Mouse (Mus musculus) granulocyte monocyte progenitor cell, adult 5-6 weeks (primary cell): ENCODE measurements around the gene Fcgr2b. TPM values are rescaled to one million over a fixed set of nuclear protein-coding genes. Genes with fewer than 3 reads are reported as not detected.

Experiments used
- ATAC-seq: replicated peaks from 2 replicates; pipeline ENCODE4 v1.8.0; 2016; ENCODE audit warnings: mild to moderate bottlenecking, moderate TSS enrichment, inconsistent platforms; ENCODE audit not compliant: poor library complexity, severe bottlenecking
- total RNA-seq, 2 experiments: library from RNA; stranded (forward) in 1 of 2; stranded (reverse) in 1 of 2; fragments of 200-712, 200-1000 nt in 1 of 2; fragments of >200 nt in 1 of 2; fragmentation: Nextera tagmentation in 1 of 2; gene quantifications; 2 replicates each; pipeline ENCODE4 v1.2.3; 2014 to 2017

Gene Fcgr2b
- total RNA-seq, 2 experiments from 2014 or later: 106 TPM

- peak; percentile 17; the same call in 1 of the 2 replicates for ATAC-seq
Measured at GRCm38 (mm10) chr1:170932043-170932442, 44.3 kb downstream of the Fcgr2b start.

GRCm38 (mm10) chr1:170929245-170929644 lies 47.1 kb downstream of the Fcgr2b start:
- no peak for ATAC-seq

GRCm38 (mm10) chr1:170928467-170928866 lies 47.9 kb downstream of the Fcgr2b start:
- no peak; the same call in 1 of the 2 replicates for ATAC-seq

DNA sequence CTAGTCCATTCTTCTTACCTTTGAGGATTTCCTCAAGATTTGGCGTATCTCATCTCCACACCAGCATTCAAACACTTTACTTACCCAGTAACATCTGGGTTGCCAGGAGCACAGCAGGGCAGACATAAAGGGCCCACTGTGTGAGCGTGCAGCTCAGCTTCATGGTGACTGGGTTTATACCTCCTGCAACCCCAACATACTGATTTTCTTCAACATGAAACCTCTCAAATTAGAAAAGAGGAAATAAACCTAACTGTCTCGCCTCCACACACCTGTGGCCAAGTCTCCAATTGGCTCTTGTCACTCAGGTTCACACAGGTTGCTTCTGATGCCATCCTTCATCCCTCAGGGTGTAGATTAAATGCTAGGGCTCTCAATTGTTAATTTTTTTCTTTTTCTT lies 49.0 kb downstream of the Fcgr2b start, which contains the start of gene Fcrla:
Fcrla (minus strand) TSS at position 206 of the 400 bp plus-strand sequence.
- ATAC-seq: no peak

DNA sequence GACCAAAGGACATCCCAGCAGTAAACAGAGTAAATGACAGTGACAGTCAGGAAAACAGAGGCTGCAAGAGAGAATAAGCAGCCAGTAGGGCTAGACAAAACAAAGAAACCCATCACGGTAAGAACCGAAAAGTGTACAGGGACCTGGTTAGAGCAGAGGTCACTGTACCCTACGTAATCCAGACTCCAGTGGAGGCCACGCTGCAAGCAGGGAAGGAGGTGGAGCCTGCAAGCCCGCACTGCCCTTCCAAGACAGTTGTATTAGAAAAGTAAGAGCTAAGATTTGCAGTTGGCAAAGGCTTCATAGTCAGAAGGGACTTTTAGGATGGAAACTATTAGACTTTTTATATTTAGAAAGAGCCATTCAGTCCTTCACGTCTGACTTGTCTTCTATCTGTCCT lies 49.4 kb downstream of the Fcgr2b start:
- ATAC-seq: no peak

DNA sequence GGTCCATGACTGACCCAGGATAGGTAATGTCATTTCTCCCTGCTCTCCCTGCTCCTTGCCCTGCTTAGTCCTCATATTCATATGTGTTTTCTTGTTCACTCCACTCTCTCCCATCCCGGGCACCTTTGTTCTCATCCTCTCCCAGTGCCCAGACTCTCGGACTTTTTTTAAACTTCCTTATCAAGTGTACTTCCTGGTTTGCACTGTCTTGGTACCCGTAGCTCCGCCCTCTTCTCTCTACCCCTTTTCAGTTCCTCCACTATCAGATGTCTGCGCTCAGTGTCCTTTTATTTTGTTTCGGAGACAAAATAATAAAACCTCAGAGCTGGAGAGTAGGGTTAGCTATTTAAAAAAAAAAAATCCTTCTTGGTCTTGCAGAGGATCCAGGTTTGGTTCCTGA lies 51.9 kb downstream of the Fcgr2b start:
- peak; percentile 94 for ATAC-seq

GRCm38 (mm10) chr1:170919308-170919707 lies 57.0 kb downstream of the Fcgr2b start:
- peak; percentile 72 for ATAC-seq

DNA sequence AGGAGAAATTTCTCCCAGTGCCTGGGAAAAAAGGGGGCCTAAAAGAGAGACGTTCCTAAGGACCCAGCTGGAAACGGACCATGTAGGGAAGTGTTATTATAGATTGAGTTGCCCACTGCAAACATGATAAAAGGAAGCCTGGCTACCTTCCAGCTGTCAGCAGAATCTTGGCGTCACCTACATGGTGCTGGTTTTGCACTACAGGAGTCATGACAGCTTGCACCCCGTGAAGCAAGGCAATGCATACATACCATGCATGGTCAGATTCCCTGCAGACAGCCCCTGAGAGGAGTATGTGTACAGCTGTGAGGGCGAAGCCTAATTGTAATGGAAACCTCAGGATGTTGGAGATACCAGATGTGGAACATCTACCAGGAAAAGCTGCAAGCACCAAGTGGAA lies 60.7 kb downstream of the Fcgr2b start:
- ATAC-seq: no peak

GRCm38 (mm10) chr1:170912891-170913615 lies 63.3 kb downstream of the Fcgr2b start, which contains the start of gene Fcrlb:
Fcrlb (minus strand) TSS chr1:170912941.
- ATAC-seq: no peak

GRCm38 (mm10) chr1:170911907-170912660 lies 64.3 kb downstream of the Fcgr2b start:
- ATAC-seq: peak; percentile 74

Other genes starting within 250 kb of the Fcgr2b start
- 19.2 and 27.1 TPM in 2 replicates for gene Atf6, start 108.8 kb downstream of the Fcgr2b start, total RNA-seq (2014; fragmentation: Nextera tagmentation)
- gene Atf6, start 108.8 kb downstream of the Fcgr2b start, total RNA-seq (2017): 27.5 and 30.5 TPM in 2 replicates
- not detected in 2 replicates for gene Gm26620, start 91.5 kb downstream of the Fcgr2b start, total RNA-seq (2014; fragmentation: Nextera tagmentation)
- not detected in 2 replicates for gene Gm26620, start 91.5 kb downstream of the Fcgr2b start, total RNA-seq (2017)
- gene Dusp12, start 91.0 kb downstream of the Fcgr2b start, total RNA-seq (2014; fragmentation: Nextera tagmentation): 16.9 and 18.2 TPM in 2 replicates
- gene Dusp12, start 91.0 kb downstream of the Fcgr2b start, total RNA-seq (2017): 10.3 and 10.9 TPM in 2 replicates
- gene Fcrlb, start 63.6 kb downstream of the Fcgr2b start, total RNA-seq (2014; fragmentation: Nextera tagmentation): not detected in 2 replicates
- gene Fcrlb, start 63.6 kb downstream of the Fcgr2b start, total RNA-seq (2017): not detected in 2 replicates
- not detected in 2 replicates for gene Fcrla, start 49.0 kb downstream of the Fcgr2b start, total RNA-seq (2014; fragmentation: Nextera tagmentation)
- not detected in 2 replicates for gene Fcrla, start 49.0 kb downstream of the Fcgr2b start, total RNA-seq (2017)
- 0.58 and 2.9 TPM in 2 replicates for gene Fcgr4, start 42.4 kb upstream of the Fcgr2b start, total RNA-seq (2014; fragmentation: Nextera tagmentation)
- gene Fcgr4, start 42.4 kb upstream of the Fcgr2b start, total RNA-seq (2017): 3.1 and 3.5 TPM in 2 replicates
- 274 and 310 TPM in 2 replicates for gene Fcgr3, start 88.4 kb upstream of the Fcgr2b start, total RNA-seq (2014; fragmentation: Nextera tagmentation)
- gene Fcgr3, start 88.4 kb upstream of the Fcgr2b start, total RNA-seq (2017): 498 and 520 TPM in 2 replicates
- gene Cfap126, start 137.4 kb upstream of the Fcgr2b start, total RNA-seq (2014; fragmentation: Nextera tagmentation): 1.7 and 3.8 TPM in 2 replicates
- 0.47 and 1.5 TPM in 2 replicates for gene Cfap126, start 137.4 kb upstream of the Fcgr2b start, total RNA-seq (2017)
- 119 and 151 TPM in 2 replicates for gene Sdhc, start 174.1 kb upstream of the Fcgr2b start, total RNA-seq (2014; fragmentation: Nextera tagmentation)
- gene Sdhc, start 174.1 kb upstream of the Fcgr2b start, total RNA-seq (2017): 110 and 112 TPM in 2 replicates
- 2.0 TPM in 1 of 2 replicates, not detected in the other for gene Mpz, start 174.2 kb upstream of the Fcgr2b start, total RNA-seq (2014; fragmentation: Nextera tagmentation)
- gene Mpz, start 174.2 kb upstream of the Fcgr2b start, total RNA-seq (2017): not detected in 2 replicates
- 11.7 and 11.8 TPM in 2 replicates for gene Pcp4l1, start 219.7 kb upstream of the Fcgr2b start, total RNA-seq (2014; fragmentation: Nextera tagmentation)
- 13.7 TPM in 2 replicates for gene Pcp4l1, start 219.7 kb upstream of the Fcgr2b start, total RNA-seq (2017)
- not detected in 2 replicates for gene Nr1i3, start 237.4 kb upstream of the Fcgr2b start, total RNA-seq (2014; fragmentation: Nextera tagmentation)
- 0.10 and 0.17 TPM in 2 replicates for gene Nr1i3, start 237.4 kb upstream of the Fcgr2b start, total RNA-seq (2017)
- 30.1 and 30.3 TPM in 2 replicates for gene Tomm40l, start 246.0 kb upstream of the Fcgr2b start, total RNA-seq (2014; fragmentation: Nextera tagmentation)
- 20.7 and 21.2 TPM in 2 replicates for gene Tomm40l, start 246.0 kb upstream of the Fcgr2b start, total RNA-seq (2017)
- 4.5 and 6.9 TPM in 2 replicates for gene Apoa2, start 248.5 kb upstream of the Fcgr2b start, total RNA-seq (2014; fragmentation: Nextera tagmentation)
- gene Apoa2, start 248.5 kb upstream of the Fcgr2b start, total RNA-seq (2017): 3.7 and 8.0 TPM in 2 replicates